19 mouse cellular contexts compared by ENCODE assay signal in the genomic region with DNA sequence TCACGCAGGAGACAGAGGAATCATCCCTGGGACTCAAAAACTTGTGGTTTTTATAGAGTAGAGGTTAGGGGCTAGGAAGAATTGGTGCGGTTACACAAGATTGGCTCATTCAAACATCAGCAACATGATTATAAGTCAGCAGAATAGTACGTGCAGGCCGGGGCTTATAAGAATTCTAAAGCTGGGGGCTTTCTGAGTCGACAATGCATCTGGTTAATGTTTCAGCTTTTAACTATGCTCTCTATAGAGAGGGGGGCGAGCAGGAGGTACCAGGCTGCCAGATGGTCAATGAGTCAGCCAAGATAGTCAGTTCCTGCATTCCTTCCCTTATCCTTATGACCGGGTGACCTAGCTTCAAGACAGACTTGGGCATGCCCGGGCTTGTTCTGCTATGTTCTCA.
"Had no signal": no experiment of that assay in that cellular context is flagged by ENCODE, and none has a peak within 500 bp of the region (broad histone marks: within the 10 kb centered on the region; RNA-seq: fewer than 3 reads in every experiment).

No protein-coding gene starts in this region.

- H3K27me3 ChIP-seq: lung, embryonic 15.5 days; megakaryocyte, embryonic 14.5 days; midbrain, embryonic 13.5 days; midbrain, embryonic 15.5 days; neural tube, embryonic 13.5 days; neural tube, embryonic 15.5 days had no signal

- H3K4me2 ChIP-seq: lung, embryonic 15.5 days; midbrain, embryonic 11.5 days; midbrain, embryonic 13.5 days; midbrain, embryonic 15.5 days; neural tube, embryonic 13.5 days; neural tube, embryonic 15.5 days had no signal

- DNase-seq: liver, postnatal 0 days; lung, adult 2 months; lung, postnatal 14 days; lung, postnatal 36 days; retina, postnatal 1 day; right cerebral cortex, adult 18-20 months; right cerebral cortex, postnatal 25 days; right cerebral cortex, postnatal 4 days; spleen, adult 18-20 months; thymus, adult 18-20 months; thymus, postnatal 14 days; thymus, postnatal 36 days had no signal

- H3K4me3 ChIP-seq: lung, embryonic 15.5 days; megakaryocyte, embryonic 14.5 days; midbrain, embryonic 13.5 days; midbrain, embryonic 15.5 days; neural tube, embryonic 13.5 days; neural tube, embryonic 15.5 days had no signal

- H3K36me3 ChIP-seq: lung, embryonic 15.5 days; midbrain, embryonic 13.5 days; midbrain, embryonic 15.5 days; neural tube, embryonic 13.5 days; neural tube, embryonic 15.5 days had no signal
